Mouse (Mus musculus) left cerebral cortex, postnatal 25 days (tissue): ENCODE measurements around the gene Cct3. TPM values are rescaled to one million over a fixed set of nuclear protein-coding genes. Genes with fewer than 3 reads are reported as not detected.
"Not testable (repeated sequence)": the region's sequence is repeated elsewhere in the genome, so short reads cannot be mapped to it uniquely, and the experiment has no call there.

Experiments
- DNase-seq, 2 experiments: peaks; one replicate each; pipeline ENCODE4 v3.0.0; 2022; ENCODE audit warnings: low spot score in 2 of 2, mixed read lengths in 1 of 2
- intact Hi-C: fragments of 180-260 bp; cut with DNase I; formaldehyde crosslinking; loops from one replicate; pipeline ENCODE4 v1.15.1; 2025
- total RNA-seq, 2 experiments: library from RNA; stranded (reverse); gene quantifications; 2 replicates each; pipeline ENCODE4 v1.2.3; 2021

Cct3 gene
- total RNA-seq, 2 experiments from 2014 or later, result 179 to 187 TPM

GRCm38 (mm10) chr3:88287110-88287509 lies 9.8 kb upstream of the Cct3 start, which contains the start of gene Gm38392:
TSS of gene Gm38392 (minus strand) at chr3:88287210.
- DNase-seq, result no peak
- intact Hi-C loops, result no loop called here

- intact Hi-C loops, DNase-seq: not testable (repeated sequence)
These were observed 8.7 kb upstream of the Cct3 start for GRCm38 (mm10) chr3:88288133-88288713.

- intact Hi-C loops, result no loop called here
- DNase-seq, result peak in 1 of 2 experiments; percentile 32
These were observed 4.9 kb upstream of the Cct3 start for GRCm38 (mm10) chr3:88291970-88292369.

GRCm38 (mm10) chr3:88295272-88295671 lies 1.6 kb upstream of the Cct3 start:
- intact Hi-C loops, DNase-seq: not testable (repeated sequence)

GRCm38 (mm10) chr3:88296110-88296560 lies 781 bp upstream of the Cct3 start:
- intact Hi-C loops, result loop anchor here (1.0 kb wide), 1 partner anchor 40 kb away; the partner anchor contains the start of genes Smg5 and Tmem79
- no peak for DNase-seq

- peak; percentile 54 to 76 for DNase-seq
These were observed 470 bp downstream of the Cct3 start for GRCm38 (mm10) chr3:88297321-88297851.

GRCm38 (mm10) chr3:88299172-88299571 lies 2.3 kb downstream of the Cct3 start:
- intact Hi-C loops, result no loop called here
- DNase-seq, result no peak

More at GRCm38 (mm10) chr3:88297321-88297851, 470 bp downstream of the Cct3 start:
- intact Hi-C loops, result no loop called here

- peak; percentile 64 to 76 for DNase-seq
- intact Hi-C loops, result no loop called here
These were observed 28.1 kb downstream of the Cct3 start, which contains the start of gene Glmp for GRCm38 (mm10) chr3:88324951-88325405. TSS of gene Glmp (plus strand) at chr3:88325023.

GRCm38 (mm10) chr3:88328956-88329355 lies 32.0 kb downstream of the Cct3 start:
- intact Hi-C loops, result no loop called here
- no peak for DNase-seq

- DNase-seq, result peak in 1 of 2 experiments; percentile 11
- intact Hi-C loops, result no loop called here
These were observed 34.4 kb downstream of the Cct3 start for GRCm38 (mm10) chr3:88331282-88331681.

GRCm38 (mm10) chr3:88334029-88334658 lies 37.2 kb downstream of the Cct3 start:
- DNase-seq, result no peak

GRCm38 (mm10) chr3:88334902-88335435 lies 38.1 kb downstream of the Cct3 start:
- intact Hi-C loops, result no loop called here

More at GRCm38 (mm10) chr3:88334029-88334658, 37.2 kb downstream of the Cct3 start:
- intact Hi-C loops, result no loop called here

GRCm38 (mm10) chr3:88335436-88336053 lies 38.6 kb downstream of the Cct3 start:
- DNase-seq, result peak in 1 of 2 experiments; percentile 14
- intact Hi-C loops, result loop anchor here (1.0 kb wide), 1 partner anchor 39 kb away; the partner anchor contains the start of gene Tsacc

More at GRCm38 (mm10) chr3:88334902-88335435, 38.1 kb downstream of the Cct3 start:
- DNase-seq, result no peak

- peak; percentile 97 for DNase-seq
- intact Hi-C loops, result loop anchor here (1.0 kb wide), 1 partner anchor 40 kb away; the partner anchor contains the start of gene Tsacc
These were observed 39.4 kb downstream of the Cct3 start, which contains the start of the genes Tmem79 and Smg5 for GRCm38 (mm10) chr3:88336058-88337013. TSS of gene Tmem79 (minus strand) at chr3:88336148. TSS of gene Smg5 (plus strand) at chr3:88336260.

- DNase-seq, result peak; percentile 40 to 70
- intact Hi-C loops, result no loop called here
These were observed 40.6 kb downstream of the Cct3 start for GRCm38 (mm10) chr3:88337367-88338020.

- no peak for DNase-seq
- intact Hi-C loops, result no loop called here
These were observed 41.4 kb downstream of the Cct3 start for GRCm38 (mm10) chr3:88338316-88338715.

GRCm38 (mm10) chr3:88339006-88339405 lies 42.1 kb downstream of the Cct3 start:
- intact Hi-C loops, result no loop called here
- DNase-seq, result no peak

GRCm38 (mm10) chr3:88350732-88351131 lies 53.8 kb downstream of the Cct3 start:
- intact Hi-C loops, result no loop called here
- DNase-seq, result no peak
